Mouse (Mus musculus): ENCODE measurements around the gene C1rl.
"Not testable (repeated sequence)": the region's sequence is repeated elsewhere in the genome, so short reads cannot be mapped to it uniquely, and the experiment has no call there.

The C1rl gene

DNA sequence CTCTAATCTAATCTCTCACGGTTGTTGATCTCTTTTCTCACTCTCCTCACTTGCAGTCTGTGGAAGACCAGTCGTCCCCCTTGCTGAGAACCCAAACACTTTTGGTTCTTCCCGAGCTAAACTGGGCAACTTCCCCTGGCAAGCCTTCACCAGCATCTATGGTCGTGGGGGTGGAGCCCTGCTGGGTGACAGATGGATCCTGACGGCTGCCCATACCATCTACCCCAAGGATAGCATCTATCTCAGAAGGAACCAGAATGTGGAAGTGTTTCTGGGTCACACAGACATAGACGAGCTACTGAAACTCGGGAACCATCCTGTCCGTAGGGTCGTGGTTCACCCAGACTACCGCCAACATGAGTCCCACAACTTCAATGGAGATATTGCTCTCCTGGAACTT, 15.4 kb downstream of the C1rl start:
- DNase-seq: no peak

DNA sequence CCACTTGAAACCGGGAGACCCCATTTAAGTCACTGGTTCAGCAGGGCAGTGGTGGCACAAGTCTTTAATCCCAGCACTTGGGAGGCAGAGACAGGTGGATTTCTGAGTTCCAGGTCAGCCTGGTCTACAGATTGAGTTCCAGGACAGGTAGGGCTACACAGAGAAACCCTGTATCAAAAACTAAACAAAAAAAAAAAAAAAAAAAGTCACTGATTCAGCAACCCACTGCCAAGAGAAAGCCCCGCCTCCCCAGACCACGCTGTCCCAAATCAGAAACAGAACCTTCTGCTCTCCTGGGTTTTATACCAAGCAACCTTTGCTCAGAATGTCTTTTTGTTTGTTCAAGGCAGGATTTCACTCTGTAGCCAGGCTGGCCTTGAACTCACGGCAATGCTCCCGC, 16.3 kb downstream of the C1rl start:
- peak in 1 of 2 experiments; percentile 43 for DNase-seq

DNA sequence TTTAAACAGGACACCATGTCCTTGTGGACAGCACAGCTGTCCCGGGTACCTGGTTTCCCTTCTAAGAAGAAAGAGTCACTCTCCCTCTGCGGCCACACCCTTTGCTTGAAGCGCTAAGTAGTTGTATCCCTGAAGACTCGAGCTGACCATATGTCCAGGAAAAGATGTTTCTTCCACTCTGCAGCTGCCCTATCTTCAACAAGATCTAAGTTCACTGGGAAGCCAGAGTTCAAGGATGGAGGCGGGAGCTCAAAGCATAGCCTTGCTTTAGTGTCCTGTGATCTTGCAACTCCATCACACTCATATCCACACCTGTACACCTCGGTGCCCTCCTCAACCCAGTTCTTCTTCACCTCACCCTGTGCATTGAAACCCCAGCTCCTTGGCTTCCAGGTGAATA, 19.0 kb downstream of the C1rl start:
- DNase-seq: no peak

- peak; percentile 58 to 78 for DNase-seq
Measured at GRCm38 (mm10) chr6:124512355-124512836, 19.5 kb downstream of the C1rl start, which contains the start of gene C1ra. C1ra (plus strand) TSS chr6:124512405.

DNA sequence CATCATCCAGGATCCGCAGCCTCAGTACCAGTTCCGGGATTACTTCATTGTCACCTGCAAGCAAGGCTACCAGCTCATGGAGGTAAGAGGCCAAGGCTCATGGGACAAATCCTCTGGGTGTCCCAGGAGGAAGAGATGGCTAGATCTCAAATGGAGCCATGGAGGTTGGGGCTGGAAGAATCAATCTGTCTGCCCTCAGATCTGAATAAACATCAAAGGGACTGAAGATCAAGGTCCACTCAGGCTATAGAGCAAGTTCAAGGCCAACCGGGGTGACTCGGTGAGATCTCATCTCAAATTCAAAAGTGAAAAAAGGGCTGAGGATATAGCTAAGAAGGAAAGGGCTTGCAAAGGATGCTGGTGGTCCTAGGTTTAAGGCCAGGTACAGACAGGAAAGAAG, 24.8 kb downstream of the C1rl start:
- DNase-seq: not testable (repeated sequence)

GRCm38 (mm10) chr6:124522082-124522481, 29.2 kb downstream of the C1rl start:
- DNase-seq: not testable (repeated sequence)

DNA sequence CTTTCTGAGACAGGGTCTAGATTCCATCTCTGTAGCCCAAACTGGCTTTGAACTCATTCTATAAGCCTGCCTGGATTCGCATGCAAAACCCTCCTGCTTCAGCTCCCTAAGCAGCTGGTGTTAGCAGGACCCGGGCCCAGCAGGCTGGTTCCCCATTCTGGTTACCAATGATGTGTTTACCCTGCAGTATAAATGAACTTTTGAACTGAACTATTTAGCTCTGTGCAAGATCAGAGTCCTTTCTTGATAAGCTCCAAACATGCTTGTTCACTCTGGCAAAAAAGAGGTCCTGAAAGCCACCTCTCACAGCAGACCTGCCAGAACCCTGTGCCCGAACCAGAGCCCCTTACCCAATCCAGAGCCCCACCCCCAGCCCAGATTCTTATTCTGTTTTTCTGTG, 35.0 kb downstream of the C1rl start:
- DNase-seq: no peak

DNA sequence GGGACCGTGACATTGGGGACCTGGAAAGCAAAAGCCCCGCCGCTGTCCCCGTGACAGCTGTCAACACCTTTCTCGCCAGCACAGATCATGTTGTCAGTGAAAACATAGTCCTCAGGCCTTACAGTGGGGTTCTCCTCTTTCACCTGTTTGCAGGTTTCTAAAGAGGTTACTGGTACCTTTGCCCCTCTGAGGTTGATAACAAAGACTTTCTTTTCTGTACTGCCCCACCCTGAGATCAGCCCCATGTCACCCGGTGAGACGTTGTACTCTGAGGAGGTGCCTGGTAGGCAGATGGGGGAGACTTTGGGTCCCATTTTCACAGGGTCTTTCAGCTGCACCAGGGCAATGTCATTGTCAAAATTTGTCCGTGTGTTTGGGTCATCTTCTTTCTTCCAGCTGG, 38.2 kb downstream of the C1rl start:
- no peak for DNase-seq

GRCm38 (mm10) chr6:124536125-124536829, 43.4 kb downstream of the C1rl start:
- not testable (repeated sequence) for DNase-seq

- DNase-seq: not testable (repeated sequence)
Measured at GRCm38 (mm10) chr6:124541176-124541575, 48.3 kb downstream of the C1rl start.

- peak; percentile 63 to 82 for DNase-seq
Measured at GRCm38 (mm10) chr6:124542284-124542683, 49.4 kb downstream of the C1rl start, which contains the start of gene C1s1. C1s1 (minus strand) TSS chr6:124542359.

DNA sequence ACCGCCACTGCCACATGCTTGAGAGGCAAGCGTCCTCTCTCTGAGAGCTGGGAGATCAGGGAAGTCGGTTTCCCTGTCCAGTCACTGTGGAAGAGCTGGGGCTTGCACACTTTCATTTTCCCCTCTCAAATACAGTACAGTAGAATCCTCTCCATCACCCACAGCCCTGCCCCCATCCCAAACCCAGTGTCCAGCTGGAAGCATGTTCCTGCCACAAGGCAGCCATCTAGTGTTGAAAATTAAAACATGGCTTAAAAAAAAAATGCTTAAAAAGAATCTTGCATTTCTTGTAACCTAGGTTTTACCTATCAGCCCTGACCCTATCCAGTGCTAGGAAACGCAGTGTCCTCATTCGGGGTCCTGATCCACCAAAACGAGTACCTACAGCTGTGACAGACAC, 51.6 kb downstream of the C1rl start:
- peak; percentile 16 to 61 for DNase-seq

DNA sequence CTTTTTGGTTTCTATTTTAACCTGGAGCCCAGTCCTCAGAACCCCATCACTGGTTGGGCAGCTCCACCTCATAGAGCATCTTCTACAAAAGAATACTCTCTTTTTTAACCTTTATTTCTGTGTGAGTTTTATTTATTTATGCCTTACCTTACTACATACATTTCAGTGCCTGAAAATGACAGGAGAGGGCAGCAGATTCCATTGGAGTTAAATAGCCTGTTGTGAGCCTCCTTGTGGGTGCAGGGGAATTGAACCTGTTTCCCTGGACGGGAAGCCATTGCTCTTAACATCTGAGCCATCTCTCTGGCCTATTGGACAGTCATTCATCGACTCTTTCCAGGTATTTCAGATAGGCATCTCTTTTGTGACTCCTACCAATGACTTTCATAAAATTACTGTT, 52.5 kb downstream of the C1rl start:
- no peak for DNase-seq

DNA sequence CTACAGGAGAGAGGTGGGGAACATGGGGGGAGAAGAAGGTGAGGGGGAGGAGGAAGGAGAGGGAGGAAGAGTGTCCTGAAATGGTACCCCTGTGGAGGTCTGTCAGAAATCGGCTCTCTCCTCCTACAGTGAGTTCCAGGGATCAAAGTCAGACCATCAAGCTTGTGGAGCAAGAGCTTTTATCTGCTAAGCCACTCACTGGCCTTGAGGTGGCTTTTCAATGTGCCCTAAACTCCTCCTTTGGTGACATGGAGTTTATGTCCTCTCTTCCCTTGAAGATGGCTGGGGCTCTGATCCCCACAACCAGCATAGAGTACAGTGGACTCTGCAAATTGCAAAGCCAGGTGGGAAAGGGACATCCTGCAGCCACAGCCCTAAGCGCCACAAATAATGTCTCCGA, 55.1 kb downstream of the C1rl start:
- not testable (repeated sequence) for DNase-seq

DNA sequence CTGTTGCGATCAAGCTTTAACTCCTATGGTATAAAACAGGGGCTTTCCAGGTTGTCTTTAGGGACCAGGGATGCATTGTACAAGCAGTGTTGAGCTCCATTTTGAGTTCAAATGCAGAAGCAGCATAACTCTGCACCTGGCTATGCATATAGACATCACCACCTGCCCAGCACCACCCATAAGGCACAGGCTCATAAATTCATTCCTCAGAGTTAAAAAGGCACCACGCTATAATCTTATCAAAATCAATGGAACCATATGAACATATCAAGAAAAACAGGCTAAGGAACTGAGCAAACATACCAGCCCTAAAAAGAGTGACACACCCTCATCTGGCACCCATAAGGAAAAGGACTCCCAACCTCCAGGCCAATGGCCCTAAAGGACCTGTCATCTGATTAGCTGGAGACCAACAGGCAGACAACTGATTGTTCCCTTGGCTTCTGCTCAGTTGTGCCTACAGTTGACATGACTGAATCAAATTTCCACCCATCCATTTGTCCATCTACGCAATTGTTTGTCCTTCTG, 56.2 kb downstream of the C1rl start:
- DNase-seq: no peak

DNA sequence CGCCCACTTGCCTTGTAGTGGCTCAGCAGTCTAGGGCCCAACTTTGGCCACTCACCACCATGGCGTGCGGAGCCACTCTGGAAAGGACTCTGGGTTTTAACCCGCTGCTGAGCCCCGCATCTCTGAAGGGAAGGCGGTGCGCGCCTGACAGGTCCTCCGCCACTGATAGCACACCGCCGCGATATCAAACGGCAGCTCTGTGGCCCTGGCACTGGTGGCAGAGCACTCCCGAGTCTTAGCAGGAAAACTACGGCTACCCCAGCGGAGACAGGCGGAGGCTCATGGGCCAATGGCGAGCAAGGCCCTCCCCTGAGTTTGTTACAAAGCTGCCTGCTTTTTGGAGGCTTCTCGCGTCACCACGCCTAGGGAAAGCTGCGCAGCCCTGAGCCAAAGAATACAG, 59.9 kb downstream of the C1rl start:
- DNase-seq: no peak

- DNase-seq: not testable (repeated sequence)
Measured at GRCm38 (mm10) chr6:124555956-124556355, 63.0 kb downstream of the C1rl start.

All from kidney, postnatal 36 days (tissue).